Mouse (Mus musculus): ENCODE data around the gene Syf2. TPM values are rescaled to one million over a fixed set of nuclear protein-coding genes. Genes with fewer than 3 reads are reported as not detected.

Gene Syf2
- total RNA-seq (2014; rRNA removed), result 39.8 and 45.3 TPM in 2 replicates
- 69.4 and 70.7 TPM in 2 replicates for polyA plus RNA-seq (2015; fragmentation: Nextera tagmentation; extraction: Ambion mirVana)

DNA sequence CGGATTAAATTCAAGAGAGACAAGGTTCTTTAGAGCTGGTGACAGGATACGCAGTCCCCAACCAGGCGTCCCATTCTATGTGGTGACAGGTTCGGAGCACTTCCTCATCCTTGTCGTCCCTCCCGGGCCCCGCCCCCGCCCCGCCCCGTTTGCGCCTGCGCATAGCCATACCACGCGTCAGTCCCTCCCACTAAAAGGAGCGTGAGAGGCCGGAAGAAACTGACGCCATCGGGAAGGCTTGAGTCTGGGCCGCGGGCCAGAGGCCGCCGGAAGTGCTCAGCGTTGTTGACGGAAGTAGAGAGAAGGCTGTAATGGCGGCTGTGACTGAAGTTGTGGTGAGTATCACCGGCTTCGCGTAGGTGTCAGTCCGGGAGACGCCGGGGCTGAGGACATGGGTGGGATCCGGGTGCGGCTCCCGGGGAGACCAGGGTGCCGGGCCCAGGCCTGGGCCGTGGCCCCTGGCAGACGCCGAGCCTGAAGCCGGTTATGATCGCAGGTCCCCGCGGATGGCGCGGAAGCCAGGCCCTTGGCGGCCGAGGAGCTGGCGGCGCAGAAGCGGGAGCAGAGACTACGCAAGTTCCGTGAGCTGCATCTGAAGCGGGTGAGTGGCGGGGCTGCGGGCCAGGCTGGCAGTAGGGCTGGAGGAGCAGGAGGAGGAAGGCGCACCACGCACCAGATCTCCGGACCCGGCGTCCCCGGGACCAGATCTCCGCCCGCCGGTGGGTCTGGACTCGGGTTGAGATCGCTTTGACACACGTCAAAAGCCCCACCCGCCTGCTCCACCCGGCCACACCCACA is at the start of gene Syf2:
Gene Syf2 (plus strand): TSS at position 215 of the 798 bp plus-strand sequence.
- Histone ChIP-seq H3K36me3 (ENCODE audit: insufficient read depth, low read length) (peaks cover 49% of the 10 kb centered on the region), H3K9me3 (ENCODE audit: low read length) (no peaks in the 10 kb centered on the region), H3K27me3 (ENCODE audit: insufficient read depth, low read length) (no peaks in the 10 kb centered on the region), H3K4me3 (ENCODE audit: low read depth, low read length) (peak within 1 kb of the TSS; percentile 74), H3K9ac (replicated peaks; ENCODE audit: low read length, poor library complexity, severe bottlenecking) (peak within 1 kb of the TSS; percentile 69), H3K4me1 (ENCODE audit: insufficient read depth, low read length) (no peaks in the 10 kb centered on the region), H3K4me2 (ENCODE audit: low read depth, low read length, poor library complexity, severe bottlenecking) (peak within 1 kb of the TSS; percentile 81), H3K27ac (ENCODE audit: low read depth, low read length) (peak within 1 kb of the TSS; percentile 74)
- TF ChIP-seq CTCF (IDR thresholded peaks at IDR 0.05), result no peak
- DNase-seq (ENCODE audit: low spot score) (peak; percentile 98), ATAC-seq (ENCODE audit: low FRiP score) (peak; percentile 94)
- under 1% methylated on average over 67 of the region's 68 CpGs for WGBS

DNA sequence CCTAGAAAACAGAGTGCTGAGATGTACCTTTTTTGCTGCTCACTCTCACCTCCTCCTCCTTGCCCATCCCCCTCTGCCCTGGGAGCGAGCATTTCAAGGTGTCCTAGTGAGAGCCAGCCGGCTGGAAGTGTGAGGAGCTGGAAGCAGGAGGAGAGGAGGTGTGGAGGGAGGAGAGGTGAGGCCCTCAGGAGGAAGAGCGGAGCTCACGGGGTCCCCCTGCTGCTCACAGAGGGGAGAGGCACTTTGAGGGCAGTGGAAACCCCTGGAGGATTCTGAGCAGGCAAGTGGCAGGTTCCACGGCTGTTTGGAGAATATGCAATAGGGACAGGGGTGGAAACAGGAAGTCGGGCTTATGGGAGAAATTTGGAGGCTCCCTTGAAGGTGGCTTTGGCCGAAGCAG is 47.4 kb upstream of the Syf2 start:
- TF ChIP-seq CTCF (IDR thresholded peaks at IDR 0.05), result peak; percentile 54
- Histone ChIP-seq H3K9ac (replicated peaks; ENCODE audit: low read length, poor library complexity, severe bottlenecking) (no peak overlapping the region), H3K27me3 (ENCODE audit: insufficient read depth, low read length) (no peaks in the 10 kb centered on the region), H3K36me3 (ENCODE audit: insufficient read depth, low read length) (no peaks in the 10 kb centered on the region), H3K4me3 (ENCODE audit: low read depth, low read length) (no peak overlapping the region), H3K4me2 (ENCODE audit: low read depth, low read length, poor library complexity, severe bottlenecking) (no peak overlapping the region), H3K9me3 (ENCODE audit: low read length) (no peaks in the 10 kb centered on the region), H3K4me1 (ENCODE audit: insufficient read depth, low read length) (no peaks in the 10 kb centered on the region), H3K27ac (ENCODE audit: low read depth, low read length) (no peak overlapping the region)
- DNase-seq (ENCODE audit: low spot score) (peak; percentile 12), ATAC-seq (ENCODE audit: low FRiP score) (no peak)
- 34% methylated on average over 7 of the region's 7 CpGs for WGBS

DNA sequence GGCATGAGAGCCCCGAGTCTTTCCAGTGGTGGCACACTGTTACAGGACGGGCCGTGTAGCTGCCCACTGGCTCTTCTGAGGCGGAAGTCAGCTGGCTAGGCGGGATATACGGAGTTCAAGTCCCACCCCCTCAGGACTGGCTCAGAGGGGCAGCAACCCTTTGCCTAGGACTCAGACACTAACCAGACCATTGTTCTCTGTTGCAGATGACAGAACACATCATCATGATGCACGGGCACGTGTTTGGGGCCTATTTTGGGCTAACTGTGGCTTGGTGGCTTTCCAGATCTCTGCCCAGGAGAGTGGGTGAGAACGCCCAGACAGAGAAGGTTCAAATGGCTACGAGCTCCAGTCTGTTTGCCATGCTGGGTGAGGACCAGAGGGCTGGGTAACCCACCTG is 46.9 kb upstream of the Syf2 start:
- Histone ChIP-seq H3K4me2 (ENCODE audit: low read depth, low read length, poor library complexity, severe bottlenecking) (no peak overlapping the region), H3K27ac (ENCODE audit: low read depth, low read length) (no peak overlapping the region), H3K4me3 (ENCODE audit: low read depth, low read length) (no peak overlapping the region), H3K36me3 (ENCODE audit: insufficient read depth, low read length) (no peaks in the 10 kb centered on the region), H3K9me3 (ENCODE audit: low read length) (no peaks in the 10 kb centered on the region), H3K27me3 (ENCODE audit: insufficient read depth, low read length) (no peaks in the 10 kb centered on the region), H3K4me1 (ENCODE audit: insufficient read depth, low read length) (no peaks in the 10 kb centered on the region), H3K9ac (replicated peaks; ENCODE audit: low read length, poor library complexity, severe bottlenecking) (no peak overlapping the region)
- DNase-seq (ENCODE audit: low spot score) (no peak), ATAC-seq (ENCODE audit: low FRiP score) (no peak)
- WGBS, result 87% methylated on average over 10 of the region's 10 CpGs
- TF ChIP-seq CTCF (IDR thresholded peaks at IDR 0.05), result no peak

- Histone ChIP-seq H3K9ac (replicated peaks; ENCODE audit: low read length, poor library complexity, severe bottlenecking) (no peak overlapping the region), H3K9me3 (ENCODE audit: low read length) (no peaks in the 10 kb centered on the region), H3K27me3 (ENCODE audit: insufficient read depth, low read length) (no peaks in the 10 kb centered on the region), H3K36me3 (ENCODE audit: insufficient read depth, low read length) (no peaks in the 10 kb centered on the region), H3K4me1 (ENCODE audit: insufficient read depth, low read length) (no peaks in the 10 kb centered on the region), H3K4me2 (ENCODE audit: low read depth, low read length, poor library complexity, severe bottlenecking) (no peak overlapping the region), H3K27ac (ENCODE audit: low read depth, low read length) (no peak overlapping the region), H3K4me3 (ENCODE audit: low read depth, low read length) (no peak overlapping the region)
- ATAC-seq (ENCODE audit: low FRiP score), result no peak
- DNase-seq (ENCODE audit: low spot score), result no peak
- no peak for TF ChIP-seq CTCF (IDR thresholded peaks at IDR 0.05)
- 88% methylated on average over 4 of the region's 4 CpGs for WGBS
Measured at GRCm38 (mm10) chr4:134884364-134884763, 46.3 kb upstream of the Syf2 start.

DNA sequence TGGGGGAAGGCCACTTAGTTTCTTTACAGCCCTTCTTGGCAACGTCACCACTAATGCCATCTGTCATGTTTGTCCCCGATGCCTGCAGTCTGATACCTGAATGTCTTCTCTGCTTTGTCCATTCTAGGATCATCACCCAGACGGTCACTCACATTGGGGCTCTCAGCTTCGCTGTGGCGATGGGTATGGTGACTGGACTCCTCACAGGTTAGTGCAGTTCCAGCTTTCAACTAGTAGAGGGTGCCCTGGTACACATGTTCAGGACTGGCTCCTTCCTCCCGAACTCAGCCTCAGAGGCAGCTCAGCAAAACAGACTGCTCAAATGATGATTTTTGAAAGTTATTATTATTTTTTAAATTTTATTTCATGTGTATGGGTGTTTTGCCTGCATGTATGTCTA is 38.6 kb upstream of the Syf2 start:
- WGBS, result 85% methylated on average over 6 of the region's 6 CpGs
- H3K27me3 ChIP-seq (ENCODE audit: insufficient read depth, low read length), result no peaks in the 10 kb centered on the region
- H3K4me1 ChIP-seq (ENCODE audit: insufficient read depth, low read length), result no peaks in the 10 kb centered on the region
- H3K36me3 ChIP-seq (ENCODE audit: insufficient read depth, low read length), result peaks cover 7% of the 10 kb centered on the region
- H3K9me3 ChIP-seq (ENCODE audit: low read length), result no peaks in the 10 kb centered on the region
- H3K27ac ChIP-seq (ENCODE audit: low read depth, low read length), result no peak overlapping the region
- H3K9ac ChIP-seq (replicated peaks; ENCODE audit: low read length, poor library complexity, severe bottlenecking), result no peak overlapping the region
- DNase-seq (ENCODE audit: low spot score), result no peak
- TF ChIP-seq CTCF (IDR thresholded peaks at IDR 0.05), result no peak
- no peak overlapping the region for H3K4me2 ChIP-seq (ENCODE audit: low read depth, low read length, poor library complexity, severe bottlenecking)
- ATAC-seq (ENCODE audit: low FRiP score), result no peak
- no peak overlapping the region for H3K4me3 ChIP-seq (ENCODE audit: low read depth, low read length)

GRCm38 (mm10) chr4:134897256-134897655 is 33.4 kb upstream of the Syf2 start:
- Histone ChIP-seq H3K9ac (replicated peaks; ENCODE audit: low read length, poor library complexity, severe bottlenecking) (no peak overlapping the region), H3K4me2 (ENCODE audit: low read depth, low read length, poor library complexity, severe bottlenecking) (no peak overlapping the region), H3K4me3 (ENCODE audit: low read depth, low read length) (no peak overlapping the region), H3K36me3 (ENCODE audit: insufficient read depth, low read length) (peaks cover 36% of the 10 kb centered on the region), H3K4me1 (ENCODE audit: insufficient read depth, low read length) (no peaks in the 10 kb centered on the region), H3K27me3 (ENCODE audit: insufficient read depth, low read length) (no peaks in the 10 kb centered on the region), H3K27ac (ENCODE audit: low read depth, low read length) (no peak overlapping the region), H3K9me3 (ENCODE audit: low read length) (no peaks in the 10 kb centered on the region)
- no peak for DNase-seq (ENCODE audit: low spot score)
- TF ChIP-seq CTCF (IDR thresholded peaks at IDR 0.05), result no peak
- 87% methylated on average over 6 of the region's 6 CpGs for WGBS
- no peak for ATAC-seq (ENCODE audit: low FRiP score)

Measured in midbrain, postnatal 0 days (tissue).